Mouse (Mus musculus): ENCODE results near the gene 1700016C15Rik.

1700016C15Rik gene

DNA sequence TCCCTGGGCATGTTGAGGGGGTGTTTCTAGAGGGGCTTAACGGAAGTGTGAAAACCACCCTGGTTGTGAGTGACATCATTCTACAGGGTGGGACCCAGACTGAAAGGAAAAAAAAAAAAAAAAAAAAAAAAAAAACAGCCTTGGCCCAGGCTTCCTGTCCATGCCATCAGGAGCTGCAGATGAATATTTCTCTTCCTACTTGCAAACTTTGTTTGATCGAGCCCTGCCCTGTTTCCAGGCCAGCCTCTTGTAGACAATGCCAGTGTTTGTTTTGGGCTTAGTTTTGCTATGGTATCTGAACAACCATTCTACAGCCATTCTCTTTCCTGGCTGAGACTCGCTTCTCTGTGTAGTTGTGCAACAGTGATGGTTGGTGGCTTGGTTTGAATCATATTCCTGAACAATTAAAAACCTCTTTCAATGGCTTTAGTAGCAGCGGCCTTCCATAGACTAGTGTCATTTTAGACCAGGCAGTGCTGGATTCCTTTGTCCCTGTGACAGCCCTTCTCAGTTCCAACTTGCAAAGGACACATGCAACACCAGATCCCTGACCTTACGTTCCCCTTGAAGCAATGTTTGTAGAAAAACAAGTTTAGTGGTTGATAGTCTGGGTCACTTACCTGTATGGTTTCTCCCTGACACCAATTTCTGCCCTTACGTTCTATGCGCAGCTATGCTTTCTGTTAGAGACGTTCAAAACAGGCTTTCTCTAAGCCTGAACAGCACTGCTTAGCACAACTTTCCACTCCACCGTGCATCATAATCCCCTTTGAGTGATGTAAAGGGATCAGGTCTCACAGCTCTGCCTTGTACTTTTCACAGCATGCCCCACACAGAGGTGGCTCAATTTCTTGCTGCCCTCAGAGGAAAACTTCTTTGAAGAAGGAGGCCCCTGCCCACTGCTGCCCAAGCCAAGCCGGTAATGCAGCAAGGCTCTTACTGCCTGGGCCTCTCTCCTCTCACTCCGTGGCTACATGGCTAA, at the start of gene 1700016C15Rik:
TSS of gene 1700016C15Rik (plus strand) at position 772 of the 982 bp plus-strand sequence.
- no peak for DNase-seq

DNA sequence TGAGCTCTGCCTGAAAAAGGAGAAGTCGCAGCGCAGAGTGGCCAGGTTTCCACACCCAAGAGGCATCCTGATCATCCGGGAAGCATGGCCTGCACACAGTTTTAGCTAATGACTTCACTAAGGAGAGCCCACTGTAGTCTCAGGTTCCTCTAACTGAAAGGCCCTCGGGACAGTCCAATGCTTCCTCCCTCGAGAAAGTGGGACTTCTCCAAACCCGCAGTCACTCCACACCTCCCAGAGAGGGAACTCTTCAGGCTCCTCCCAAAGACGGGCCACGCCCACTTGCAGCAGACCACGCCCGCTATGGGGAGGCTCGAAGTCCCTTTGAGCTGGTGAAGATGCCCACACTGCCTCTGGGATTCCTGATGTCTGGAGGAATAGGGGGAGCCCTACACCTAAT, 48.4 kb upstream of the 1700016C15Rik start:
- DNase-seq: no peak

DNA sequence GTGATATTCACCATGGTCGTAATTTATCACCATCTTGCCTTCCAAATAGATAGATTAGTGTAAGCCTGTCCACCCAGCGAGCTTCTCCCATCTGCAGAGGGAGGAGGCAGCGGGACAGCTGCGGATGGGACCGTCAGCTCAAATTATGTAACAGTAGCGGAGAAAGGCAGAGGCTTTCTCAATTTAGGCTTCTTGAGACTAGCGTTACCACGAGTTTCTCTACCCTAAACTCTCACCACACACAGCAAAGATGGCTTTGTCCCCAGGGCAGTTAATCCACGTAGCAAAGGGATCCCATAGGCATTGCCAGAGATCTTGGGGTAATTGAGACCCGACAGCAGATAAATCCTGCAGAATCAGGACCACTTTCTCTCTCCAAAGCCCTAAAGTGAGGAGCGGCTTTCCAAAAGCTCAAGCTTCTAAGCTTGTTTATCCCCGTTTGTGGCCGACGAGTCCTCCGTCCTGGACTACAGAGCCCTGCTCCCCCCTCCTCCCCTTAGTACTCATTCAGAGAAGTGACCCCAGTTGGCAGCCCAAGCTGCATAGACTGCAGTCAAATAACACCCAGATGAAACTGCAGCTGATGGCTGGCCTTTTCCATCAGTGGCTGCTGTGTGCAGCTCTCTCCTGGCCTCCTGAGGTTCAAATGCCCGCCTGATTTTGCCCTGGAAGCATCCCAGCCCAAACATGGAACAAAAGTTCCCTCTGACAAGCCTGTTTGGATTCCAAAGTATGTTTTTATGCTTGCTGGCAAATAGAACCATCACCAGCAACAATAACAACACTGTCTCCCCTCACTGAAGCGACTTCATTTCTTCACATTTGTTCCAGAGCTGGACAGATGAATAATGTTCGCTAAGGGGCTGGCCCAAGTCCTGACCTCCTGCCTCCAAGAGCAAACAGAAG, 45.4 kb upstream of the 1700016C15Rik start:
- DNase-seq: no peak

DNA sequence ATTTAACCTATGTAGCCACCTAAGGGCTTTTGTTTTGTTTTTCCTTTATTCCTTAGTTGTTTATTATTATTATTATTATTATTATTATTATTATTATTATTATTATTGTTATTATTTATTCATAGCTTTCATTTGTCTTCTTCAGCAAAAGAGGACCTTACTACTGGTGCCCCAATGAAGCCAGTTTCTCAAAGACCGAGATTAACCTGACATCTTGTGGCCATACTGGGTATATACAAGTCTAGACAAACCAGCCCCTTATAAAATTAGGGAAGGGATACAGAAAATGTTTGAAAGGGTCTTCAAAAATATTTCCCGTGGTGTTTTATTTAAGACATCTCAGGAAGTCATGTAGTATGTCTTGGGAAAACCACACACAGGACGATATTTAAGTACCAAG, 44.7 kb upstream of the 1700016C15Rik start:
- no peak for DNase-seq

- DNase-seq: no peak
Observed at GRCm38 (mm10) chr1:177686137-177686536, 43.5 kb upstream of the 1700016C15Rik start.

DNA sequence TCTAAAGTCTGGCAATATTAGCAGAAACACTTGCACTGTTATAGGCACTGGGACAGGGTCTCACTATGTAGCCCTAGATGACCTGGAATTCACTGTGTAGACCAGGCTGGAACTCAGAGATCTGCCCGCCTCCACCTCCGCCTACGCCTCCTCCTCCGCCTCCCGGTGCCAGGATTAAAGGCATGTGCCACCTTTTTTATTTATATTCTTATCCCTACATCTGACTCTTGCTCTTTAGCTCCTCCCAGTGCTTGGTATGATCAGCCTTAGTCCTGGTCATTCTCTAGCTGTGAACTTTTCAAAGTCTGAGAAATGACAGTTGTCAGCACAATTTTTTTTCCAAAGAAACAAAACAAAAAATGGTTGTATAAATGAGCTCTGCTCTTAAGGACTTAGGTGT, 42.6 kb upstream of the 1700016C15Rik start:
- DNase-seq: no peak

DNA sequence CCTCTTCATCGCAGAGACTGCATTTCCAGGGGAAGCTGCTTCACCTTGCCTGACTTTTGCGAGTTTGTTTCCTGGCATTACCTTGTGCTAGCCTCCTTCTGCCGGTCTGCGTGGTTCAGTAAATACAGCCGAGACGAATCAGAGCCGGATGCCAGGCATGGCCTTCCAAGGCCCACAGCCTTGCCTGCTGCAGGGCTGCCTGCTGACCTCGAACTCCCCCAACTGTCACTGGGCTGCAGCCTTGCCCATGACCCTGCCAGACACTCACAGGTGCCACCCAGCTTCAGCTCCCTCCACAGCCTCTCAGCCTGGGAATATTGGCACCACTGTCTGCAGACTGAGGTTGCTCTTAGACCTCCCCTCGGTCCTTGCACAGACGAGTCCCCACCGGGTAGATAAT, 37.1 kb upstream of the 1700016C15Rik start:
- no peak for DNase-seq

DNA sequence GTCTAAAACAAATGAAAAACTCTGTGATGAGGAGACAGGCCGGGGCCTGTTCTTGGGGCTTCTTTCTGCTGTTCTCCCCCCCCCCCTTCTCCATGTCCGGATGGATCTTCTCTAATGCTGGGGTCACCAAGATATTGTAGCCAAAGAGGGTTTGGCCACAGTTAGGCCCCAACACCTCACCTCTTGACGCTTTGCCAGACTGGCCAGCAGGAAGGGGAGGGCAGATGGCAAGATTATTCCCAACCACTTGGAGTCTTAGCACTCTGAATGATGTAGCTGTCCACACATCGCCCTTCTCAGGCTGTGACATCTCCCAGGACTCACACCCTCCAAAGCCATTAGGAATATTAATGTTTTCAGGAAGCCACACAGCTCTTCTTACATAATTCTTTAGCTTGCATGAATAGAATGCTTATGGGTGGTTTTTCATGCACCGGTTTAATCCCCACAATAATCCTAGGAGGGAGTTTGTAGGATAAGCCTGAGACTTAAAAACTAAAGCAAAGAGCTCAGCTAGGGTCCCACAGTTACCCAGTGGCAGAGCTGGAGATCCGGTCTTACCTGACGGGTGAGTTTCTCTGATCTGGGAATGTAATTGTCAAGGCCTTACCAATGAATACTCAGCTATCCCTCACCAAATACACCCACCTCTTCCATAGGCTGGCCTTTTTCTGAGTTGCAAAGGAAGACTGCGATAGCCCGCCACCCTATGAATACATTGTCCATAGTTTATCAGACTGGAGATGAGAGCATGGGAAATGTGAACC, 35.9 kb upstream of the 1700016C15Rik start:
- no peak for DNase-seq

GRCm38 (mm10) chr1:177700560-177700959, 29.1 kb upstream of the 1700016C15Rik start:
- peak in 1 of 2 experiments; percentile 29 for DNase-seq

- peak; percentile 50 to 53 for DNase-seq
Observed at GRCm38 (mm10) chr1:177702481-177703146, 27.0 kb upstream of the 1700016C15Rik start.

GRCm38 (mm10) chr1:177703147-177703807, 26.3 kb upstream of the 1700016C15Rik start:
- no peak for DNase-seq

DNA sequence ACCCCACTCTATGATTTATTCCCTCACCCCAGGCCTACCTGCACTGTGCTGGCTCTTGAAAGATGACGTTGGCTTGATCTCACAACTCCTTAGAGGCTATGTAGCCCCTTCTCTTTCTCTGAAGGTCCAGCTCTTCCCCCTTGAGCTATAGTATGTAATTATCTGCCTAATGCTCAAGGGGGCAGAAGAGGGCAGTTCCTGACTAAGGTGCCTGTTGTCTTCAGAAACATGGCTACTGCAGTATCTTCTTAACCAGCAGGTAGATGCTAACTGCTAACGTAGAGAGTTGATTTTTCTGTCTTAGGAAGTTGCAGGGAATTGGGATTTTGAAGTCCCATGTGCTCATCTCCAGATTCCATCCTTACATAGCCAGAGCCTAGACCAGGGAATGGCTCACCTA, 24.4 kb upstream of the 1700016C15Rik start:
- no peak for DNase-seq

DNA sequence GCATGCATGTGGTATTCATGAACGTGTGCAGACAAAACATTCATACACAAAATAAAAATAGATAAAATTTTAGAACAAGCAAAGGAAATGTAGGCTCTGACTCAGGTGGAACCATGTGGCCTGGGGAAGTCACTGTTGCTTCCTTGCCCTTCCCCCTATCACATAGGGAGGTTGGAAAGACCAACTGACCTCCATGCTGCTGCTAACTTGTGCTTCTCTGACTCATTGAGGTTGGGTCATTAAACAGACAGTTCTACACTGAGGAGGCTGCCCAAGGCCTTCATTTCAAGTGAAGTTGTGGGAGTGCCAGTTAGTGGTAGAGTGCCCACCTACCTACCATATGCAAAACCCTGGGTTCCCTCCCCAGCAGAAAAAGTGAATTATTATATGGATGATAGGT, 22.0 kb upstream of the 1700016C15Rik start:
- no peak for DNase-seq

GRCm38 (mm10) chr1:177708583-177709055, 21.0 kb upstream of the 1700016C15Rik start:
- no peak for DNase-seq

DNA sequence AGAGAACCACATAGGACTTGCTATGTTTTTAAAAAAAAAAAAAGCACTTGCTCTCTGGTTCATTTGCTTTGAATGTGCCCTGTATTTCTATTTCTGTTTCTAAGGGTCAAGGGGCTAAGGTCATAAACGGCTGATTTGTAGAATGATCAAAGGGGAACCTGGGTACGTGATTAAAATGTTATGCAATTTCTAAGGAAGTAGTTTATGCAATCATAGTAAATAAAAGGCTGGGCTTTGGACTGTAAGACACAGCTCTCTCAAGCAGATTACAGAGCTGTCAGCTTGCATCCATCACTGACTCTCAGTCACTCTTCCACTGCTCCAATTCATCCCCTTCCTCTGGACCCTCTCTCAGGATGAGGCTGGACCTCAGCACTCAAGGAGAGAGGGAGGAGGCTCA, 18.6 kb upstream of the 1700016C15Rik start:
- no peak for DNase-seq

GRCm38 (mm10) chr1:177711418-177711817, 18.2 kb upstream of the 1700016C15Rik start:
- DNase-seq: no peak

- no peak for DNase-seq
Observed at GRCm38 (mm10) chr1:177713635-177714396, 15.8 kb upstream of the 1700016C15Rik start.

- DNase-seq: no peak
Observed at GRCm38 (mm10) chr1:177714397-177715012, 15.1 kb upstream of the 1700016C15Rik start.

DNA sequence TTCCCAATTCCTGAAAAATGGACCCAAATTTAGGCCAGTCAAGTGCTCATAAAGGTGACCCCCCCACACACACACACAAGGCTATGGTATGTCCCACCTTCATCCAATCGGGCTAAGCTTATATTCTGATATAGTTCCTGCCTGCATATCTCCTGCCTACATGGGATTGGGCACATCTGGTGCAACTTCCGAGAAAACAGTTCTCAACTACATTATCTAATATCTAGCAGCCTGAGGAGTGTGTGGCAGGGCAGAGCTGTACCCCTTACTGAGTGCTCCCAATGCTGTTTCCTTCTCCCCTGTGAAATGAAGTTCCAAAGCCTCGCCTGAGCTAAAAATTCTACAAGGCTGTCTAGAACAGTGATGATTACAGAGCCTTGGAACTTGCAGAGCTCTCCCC, 13.2 kb upstream of the 1700016C15Rik start:
- no peak for DNase-seq

Data from thymus, adult 18-20 months (tissue).